Mouse (Mus musculus) cerebellum, postnatal 14 days (tissue): ENCODE data around the gene Mrps7.

Experiments
- DNase-seq, 2 experiments: peaks; one replicate each; pipeline ENCODE4 v3.0.0; 2021; ENCODE audit warnings: mixed read lengths in 2 of 2

Gene Mrps7

DNA sequence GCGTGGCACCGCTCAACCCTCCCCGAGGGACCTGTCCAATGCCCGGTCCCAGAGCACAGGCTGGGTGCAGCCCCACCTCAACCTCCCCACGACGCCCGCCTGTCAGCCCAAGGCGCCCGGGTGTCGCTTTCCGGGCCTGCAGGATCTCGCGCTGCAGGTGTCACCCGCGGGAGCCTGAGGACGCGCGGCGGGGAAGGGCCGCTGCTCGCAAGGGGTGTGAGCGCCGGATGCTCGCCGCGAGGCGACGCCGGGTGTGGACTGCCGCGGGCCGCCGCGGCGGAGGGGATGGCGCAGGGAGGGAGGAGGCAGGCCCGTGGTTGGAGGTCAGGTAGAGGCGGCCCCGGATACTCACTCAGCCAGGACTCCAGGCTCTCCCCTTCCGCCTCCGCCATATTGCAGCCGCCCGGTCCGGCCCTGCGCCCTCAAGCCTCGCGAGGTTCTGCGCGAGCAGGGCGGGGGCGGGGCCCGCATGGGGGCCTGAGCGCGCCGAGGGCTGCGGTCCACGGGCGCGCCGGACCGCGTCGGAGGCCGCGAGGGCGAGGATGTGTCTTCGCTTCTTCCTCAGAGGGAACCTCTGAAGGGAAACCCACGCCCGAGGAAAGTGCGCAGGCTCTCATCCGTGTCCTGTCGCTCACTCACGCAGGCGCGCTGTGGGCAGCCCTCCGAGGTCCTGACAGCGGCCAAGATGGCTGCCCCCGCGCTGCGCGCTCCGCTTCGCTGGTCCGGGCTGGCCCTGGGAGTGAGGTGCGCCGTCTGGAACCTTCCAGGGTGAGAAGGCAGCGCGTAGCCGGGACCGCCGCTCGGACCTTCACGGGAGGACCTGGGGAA lies at the start of gene Mrps7, which contains the start of gene Gga3:
Gene Mrps7, plus strand, starts transcription at position 450 of the 828 bp plus-strand sequence.
Gene Gga3, minus strand, starts transcription at position 576 of the 828 bp plus-strand sequence.
- DNase-seq: peak; percentile 92 to 95

DNA sequence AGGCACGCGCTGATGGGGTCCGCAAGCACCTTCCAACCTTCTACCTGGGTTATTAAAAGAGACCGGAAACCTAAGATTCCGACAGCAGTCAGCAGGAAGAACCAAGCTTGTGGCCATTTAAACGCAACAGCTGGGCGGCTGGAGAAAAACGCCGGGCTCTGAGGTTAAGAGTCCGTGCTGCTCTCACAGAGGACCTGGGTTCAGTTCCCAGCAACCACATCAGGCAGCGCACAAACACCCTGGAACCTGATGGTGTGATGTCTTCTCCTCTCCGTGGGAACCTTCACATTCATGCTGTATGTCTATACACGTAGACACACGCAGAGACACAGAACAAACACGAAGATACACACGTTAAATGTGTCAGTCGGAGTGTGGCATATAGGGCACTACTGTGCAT lies 48.0 kb upstream of the Mrps7 start:
- no peak for DNase-seq

DNA sequence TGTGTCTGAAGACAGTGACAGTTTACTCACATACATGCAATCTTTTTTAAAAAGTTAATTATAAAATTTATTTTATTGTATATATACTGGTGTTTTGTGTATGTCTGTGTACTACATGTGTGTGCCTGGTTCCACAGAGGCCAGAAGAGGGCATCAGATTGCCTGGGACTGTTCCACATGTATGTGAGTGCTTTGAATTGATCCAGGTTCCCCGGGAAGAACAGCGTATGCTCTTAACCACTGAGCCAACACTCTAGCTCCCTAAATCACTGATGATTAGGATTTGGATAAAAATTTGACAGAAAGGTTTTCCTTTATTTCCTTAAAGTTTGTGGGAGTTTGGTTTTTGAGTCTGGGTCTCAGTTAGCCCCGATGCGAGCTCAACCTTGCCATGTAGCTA lies 40.3 kb upstream of the Mrps7 start:
- peak in 1 of 2 experiments; percentile 35 for DNase-seq

DNA sequence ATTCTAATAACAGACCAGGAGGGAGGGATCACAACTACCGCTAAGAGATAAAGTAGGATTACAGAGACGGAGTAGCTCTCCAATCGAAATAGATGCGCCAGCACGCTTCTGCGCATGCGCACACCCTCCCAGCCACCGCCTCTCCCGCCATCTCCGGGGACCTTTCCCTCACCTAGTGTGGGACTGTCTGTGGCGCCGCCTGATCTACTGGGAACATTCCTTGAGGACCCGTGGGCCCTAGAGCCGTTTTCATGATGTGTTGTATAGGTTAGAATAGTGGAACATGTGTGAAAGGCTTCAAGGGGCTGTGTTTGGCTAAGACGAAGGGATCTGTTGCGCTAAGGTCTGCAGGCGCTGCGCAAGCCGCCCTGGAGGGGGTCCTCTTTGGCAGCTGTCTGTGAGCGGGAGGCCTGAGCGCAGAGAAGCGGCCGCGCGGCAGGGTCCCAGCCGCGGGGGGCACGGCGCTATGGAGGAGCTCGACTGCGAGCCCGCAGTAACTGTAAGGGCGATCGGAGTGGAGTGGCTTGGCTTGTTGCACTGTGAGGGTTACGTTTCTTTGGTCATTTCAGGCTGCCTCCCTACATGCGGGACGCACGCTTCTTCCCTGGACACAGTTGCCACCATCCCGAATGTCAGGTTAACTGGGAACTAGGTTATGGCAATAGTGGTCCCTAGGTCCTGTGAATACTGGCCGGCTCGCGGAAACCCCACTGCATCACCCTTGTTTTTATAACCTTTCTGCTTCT lies 39.5 kb upstream of the Mrps7 start, which contains the start of gene Nup85:
Gene Nup85, plus strand, starts transcription at position 371 of the 746 bp plus-strand sequence.
- DNase-seq: peak; percentile 99

DNA sequence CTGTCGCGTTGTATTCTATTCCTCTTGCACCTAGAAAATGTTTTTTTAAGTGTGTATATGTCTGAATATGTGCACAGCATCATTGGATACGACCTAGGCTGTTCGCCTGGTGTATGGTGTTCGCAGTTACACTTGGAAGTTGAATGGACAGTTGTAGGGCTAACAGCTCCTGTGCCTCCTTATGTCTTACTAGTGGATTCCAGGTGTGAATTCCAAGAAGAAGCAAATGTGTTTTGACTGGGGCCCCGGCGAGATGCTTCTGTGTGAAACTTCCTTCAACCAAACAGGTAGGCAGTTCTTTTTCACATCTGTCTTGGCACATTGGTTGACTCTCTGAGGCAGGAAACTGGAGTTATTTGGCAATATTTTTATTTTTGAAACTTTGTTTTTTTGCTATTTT lies 38.8 kb upstream of the Mrps7 start:
- DNase-seq: no peak

DNA sequence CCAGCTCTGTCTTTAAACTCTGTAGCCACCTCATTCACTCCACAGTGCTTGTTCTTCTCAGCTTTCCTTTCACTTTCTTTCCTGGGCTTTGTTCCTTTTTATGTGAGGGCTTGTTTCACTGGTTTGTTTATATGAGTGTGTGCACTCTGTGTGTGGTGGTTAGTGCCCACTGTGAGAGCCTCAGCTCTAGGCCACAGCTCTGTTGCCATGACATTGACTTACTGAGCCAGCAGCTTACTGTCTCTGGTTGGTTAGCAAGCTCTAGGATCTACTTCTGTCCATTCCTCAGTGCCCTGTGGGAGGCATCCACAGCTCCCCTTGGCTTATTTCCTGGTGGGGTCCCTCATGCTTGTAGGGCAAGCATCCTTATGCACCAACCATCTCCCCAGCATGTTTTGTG lies 24.6 kb upstream of the Mrps7 start:
- DNase-seq: no peak

DNA sequence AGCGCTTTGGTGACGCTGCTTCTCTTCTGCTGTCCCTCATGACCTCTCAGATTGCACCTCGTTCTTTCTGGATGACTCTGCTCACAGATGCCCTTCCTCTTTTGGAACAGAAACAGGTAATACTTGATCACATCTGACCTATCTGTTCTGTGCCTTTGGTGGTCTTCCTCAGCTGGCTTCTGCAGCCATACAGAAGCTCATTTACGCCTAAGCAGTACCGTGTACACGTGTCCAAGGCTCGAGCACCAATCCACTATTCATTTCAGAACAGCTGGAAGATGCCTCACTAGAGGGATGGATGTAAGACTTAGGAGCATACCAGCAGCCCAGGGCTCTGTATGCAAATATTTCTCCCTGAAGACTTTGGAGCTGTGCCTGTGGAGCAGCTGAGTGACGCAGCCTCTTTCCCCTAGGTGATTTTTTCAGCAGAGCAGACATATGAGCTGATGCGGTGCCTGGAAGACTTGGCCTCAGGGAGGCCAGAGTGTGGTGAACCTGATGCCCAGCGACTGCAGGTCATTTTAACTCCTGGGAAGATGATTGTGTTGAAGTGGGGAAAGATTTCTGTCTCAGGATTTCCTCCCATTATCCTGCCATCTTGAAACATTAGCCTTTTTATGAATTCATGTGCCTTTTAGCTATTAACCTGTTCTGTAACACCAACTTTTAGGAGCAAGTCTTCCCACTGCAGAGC lies 20.7 kb upstream of the Mrps7 start:
- DNase-seq: no peak

DNA sequence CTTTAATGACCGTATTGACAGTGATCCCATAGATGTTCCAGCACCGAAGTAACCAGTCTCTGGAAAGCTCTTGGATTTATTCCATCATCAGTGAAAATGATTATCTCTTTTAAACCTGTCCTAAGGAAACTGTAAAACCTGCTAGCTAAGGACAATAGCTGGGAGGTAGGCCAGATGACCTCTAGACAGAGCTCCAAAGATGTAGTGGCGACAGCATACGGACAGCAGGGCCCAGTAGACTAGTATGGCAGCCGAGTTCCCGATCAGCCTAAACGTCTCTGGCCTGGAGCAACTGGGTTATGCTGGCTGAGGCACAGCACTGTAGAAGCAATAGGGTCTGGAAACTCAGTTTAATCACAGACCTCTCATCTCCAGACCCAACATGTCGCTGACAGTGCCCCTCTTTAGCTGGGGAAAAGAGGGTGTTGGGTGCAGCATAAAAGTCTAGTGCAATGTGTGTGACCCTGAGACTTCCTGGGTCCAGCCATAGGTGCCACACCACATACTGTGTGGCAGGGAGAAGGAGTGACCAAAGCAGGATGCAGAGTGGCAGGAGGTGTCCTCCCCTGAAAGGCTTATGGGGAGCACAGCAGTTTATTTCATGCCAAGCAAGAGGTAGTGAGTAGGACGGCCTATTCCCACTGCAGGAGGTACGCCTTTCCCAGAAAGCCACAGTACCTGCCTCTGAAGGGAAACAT lies 19.2 kb upstream of the Mrps7 start:
- DNase-seq: no peak

DNA sequence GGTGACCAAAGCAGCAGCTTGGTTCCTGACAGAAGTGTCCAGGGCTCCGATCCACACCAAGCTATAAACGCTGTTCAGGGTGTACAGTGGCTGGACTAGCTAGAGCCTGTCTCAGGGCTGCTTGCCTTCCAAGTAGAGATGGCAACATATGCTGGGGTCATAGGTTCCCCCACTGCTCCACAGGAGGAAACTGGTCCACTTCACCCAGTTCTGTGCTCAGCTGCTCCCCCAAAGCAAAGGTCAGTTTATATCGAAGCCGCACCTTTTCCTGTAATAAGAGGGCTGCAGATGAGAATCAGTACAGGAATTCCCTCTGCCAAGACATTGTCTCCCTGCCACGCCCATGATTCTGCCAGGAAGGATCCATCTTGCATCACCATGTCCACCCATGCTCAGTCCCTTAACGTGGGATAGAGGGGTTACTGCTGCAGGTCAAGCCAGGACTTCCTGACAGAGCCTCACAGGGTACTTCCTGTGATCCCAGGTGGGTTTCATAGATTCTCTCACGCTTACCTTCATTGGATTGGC lies 18.1 kb upstream of the Mrps7 start:
- DNase-seq: no peak

DNA sequence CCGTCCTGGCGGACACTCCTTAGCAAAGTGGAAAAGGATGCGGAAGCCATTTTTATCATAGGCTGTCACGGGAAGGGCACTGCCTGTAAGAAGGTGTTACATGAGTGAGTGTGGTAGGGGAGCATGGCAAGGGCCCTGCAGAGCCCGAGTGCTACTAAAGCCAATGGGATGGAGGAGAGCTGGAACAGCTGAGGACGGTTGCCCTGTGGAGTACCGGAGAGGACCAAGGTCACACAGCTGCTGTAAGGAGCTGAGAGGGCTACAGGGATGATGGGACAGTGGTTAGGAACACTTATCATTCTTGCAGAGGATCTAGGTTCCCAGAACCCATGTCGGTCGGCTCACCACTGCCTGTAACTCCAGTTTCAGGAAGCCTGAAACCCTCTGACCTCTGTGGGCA lies 17.3 kb upstream of the Mrps7 start:
- DNase-seq: no peak

DNA sequence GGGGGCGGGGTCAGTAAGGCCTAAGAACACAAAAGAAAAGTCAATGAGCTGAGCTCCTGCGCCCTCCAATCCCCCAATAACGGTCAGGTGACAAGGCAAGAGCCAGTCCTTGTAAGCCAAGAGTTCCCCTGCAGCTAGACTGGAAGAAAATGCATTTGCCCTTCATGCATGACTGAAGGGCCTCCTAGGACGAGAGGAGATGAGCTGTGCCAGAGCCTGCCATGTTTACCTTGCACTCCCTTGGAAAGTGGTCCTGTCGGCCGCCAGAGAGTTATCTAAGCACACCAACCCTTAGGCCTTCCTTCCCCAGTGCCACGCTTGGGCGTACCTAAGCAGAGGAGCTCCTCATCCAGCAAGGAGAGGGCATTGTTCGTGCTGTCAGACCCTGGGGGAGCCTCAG lies 15.7 kb upstream of the Mrps7 start:
- DNase-seq: no peak

DNA sequence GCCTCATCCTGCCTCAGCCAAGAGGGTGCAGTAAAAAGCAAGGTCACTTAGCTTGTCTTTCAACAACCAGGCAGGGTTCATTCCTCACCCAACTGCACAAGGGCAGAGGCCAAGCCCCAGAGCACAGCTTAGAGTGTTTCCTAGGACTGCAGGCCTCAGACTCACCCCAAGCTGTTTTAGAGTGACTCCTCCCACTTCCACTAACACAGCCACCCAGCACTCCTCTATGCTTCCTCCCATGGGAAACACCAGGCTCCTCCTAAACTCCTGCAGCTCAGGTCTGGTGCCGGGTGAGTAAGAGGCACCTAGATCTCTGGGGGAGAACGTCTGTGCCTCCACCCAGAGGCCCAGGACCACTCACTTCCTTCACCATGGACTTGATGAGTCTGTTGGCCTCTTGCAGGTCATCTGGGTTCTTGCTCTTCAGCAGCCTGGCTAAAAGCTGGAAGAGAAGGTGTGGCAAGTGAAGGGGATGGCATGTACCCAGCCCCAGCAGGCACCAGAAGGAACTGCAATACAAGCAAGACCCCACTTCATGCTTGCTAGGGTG lies 13.1 kb upstream of the Mrps7 start:
- no peak for DNase-seq

DNA sequence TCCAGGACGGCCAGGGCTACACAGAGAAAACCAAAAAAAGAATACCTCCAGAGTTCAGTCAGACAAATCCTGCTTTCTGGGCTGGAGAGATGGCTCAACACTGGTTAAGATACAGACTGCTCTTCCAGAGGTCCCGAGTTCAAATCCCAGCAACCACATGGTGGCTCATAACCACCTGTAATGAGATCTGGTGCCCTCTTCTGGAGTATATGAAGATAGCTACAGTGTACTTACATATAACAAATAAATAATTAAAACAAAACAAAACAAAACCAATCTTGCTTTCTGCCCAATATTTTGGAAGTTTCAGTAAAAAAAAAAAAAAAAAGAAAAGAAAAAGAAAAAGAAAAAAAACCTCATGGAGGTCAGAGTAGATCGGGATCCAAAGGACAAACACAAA lies 8.5 kb upstream of the Mrps7 start:
- DNase-seq: no peak

DNA sequence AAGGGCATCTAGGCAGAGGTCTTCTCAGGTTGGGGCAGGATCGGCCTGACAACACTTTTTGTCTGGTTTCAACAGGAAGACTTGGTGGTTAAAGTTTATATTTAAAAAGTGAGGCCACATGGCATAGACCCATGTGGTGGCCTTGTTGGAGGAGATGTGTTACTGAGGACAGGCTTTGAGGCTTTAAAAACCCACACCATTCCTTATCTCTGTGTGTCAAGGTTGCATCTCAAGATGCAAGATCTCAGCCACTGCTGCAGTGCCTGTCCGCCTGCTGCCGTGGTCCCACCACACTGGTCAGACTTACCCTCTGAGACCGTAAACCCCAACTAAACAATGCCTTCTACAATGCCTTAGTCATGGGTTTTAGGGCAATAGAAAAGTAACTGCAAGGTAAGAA lies 5.4 kb upstream of the Mrps7 start:
- no peak for DNase-seq

DNA sequence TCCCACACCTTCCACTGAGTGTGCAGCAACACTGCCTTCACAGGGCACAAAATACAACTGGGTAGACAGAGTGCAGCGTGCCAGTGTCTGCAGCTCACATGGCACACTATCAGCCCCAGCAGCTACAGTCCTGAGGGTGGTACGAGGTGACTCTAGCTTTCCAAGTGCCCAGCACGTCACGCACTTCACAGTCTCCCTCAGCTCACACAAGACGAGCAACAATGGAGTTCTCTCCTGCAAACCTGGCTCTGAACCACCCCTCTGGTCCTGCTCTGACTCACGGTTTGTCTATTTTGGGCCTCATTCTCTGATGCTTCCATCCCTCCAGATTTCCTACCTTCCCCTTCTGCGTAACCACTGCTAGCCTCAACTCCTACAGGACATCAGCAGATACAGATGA lies 4.0 kb upstream of the Mrps7 start:
- no peak for DNase-seq

DNA sequence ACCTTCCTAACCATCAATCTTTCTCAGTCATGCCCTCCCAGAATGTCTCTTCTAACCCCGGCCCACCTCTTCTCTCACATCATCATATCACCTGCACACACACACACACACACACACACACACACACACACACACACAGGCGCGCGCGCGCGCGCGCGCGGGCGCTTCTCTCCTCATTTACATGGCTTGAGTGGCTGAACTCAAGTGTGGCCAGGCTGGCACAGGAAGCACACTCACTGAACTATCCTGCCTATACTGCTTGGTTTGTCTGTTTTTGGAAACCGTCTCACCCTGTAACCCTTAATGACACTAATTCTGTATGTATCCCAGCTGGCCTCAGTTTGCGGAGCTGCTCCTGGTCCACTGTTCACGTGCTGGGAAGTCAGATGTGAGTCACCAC lies 3.0 kb upstream of the Mrps7 start:
- DNase-seq: no peak

DNA sequence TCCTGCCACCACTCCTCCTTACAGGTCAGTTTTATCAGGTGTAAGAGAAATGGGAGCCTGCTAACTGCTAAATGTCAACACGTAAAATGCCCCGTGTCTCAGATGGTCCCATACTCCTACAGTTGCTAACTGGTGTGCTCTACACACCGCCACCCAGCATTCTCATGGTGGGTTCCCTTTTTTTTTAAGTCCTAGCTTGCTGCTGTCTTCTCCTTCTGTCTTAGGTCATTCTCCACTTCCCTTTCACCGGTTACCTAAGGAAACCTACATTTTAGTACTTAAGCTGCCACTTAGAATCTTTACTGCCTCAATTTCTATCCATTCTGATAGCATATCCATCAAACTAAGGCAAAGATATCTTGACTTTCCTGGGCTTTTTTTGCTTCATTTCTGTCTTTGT lies 2.6 kb upstream of the Mrps7 start:
- DNase-seq: no peak

DNA sequence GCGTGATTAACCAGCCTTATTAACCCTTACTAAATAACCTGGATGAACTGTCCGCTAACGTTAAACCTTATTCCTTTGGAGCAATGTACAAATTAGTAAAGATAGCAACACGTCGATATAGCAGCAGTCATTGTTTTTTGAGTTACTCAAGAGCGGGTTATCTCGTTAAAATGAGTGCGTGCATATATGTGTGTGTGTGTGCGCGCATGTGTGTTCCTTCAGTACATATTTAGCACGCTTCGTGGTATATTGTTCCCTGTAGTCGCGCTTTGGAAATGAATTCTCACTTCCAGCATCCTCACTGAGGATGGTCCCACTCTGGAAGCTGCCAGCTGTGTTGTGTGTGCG lies 623 bp upstream of the Mrps7 start:
- no peak for DNase-seq

DNA sequence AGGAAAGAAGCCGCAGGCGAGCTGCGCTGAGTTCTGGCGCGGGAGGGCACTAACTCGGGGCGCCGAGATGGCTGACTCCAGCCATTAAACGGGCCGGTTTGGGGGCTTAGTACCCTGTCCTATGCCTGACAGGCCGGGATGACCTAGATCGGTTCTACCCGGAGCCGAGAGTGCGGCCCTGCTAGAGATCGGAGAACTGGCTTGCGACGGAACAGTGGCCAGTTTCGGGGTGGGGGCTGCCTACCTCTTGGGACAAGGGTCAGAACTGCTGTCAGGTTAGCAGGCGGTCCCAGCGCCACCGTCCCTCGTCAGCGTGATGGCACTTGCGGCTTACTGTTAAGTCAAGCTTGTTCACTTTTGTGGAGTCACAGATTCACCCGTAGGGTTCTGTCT lies 575 bp downstream of the Mrps7 start:
- no peak for DNase-seq

DNA sequence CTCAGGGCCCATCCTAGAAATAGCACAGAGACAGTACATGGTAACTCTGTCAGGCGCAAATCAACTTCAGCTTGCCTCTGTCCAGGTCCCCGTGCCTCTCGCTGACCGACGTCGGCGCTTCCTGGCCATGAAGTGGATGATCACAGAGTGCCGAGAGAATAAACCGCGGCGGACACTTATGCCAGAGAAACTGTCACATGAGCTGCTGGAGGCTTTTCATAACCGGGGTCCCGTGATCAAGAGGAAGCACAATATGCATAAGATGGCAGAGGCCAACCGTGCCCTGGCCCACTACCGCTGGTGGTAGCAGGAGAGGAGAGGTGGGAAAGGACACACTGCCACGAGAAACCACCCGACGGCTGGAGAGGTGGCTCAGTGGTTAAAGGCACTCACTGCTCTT lies 3.0 kb downstream of the Mrps7 start:
- no peak for DNase-seq

DNA sequence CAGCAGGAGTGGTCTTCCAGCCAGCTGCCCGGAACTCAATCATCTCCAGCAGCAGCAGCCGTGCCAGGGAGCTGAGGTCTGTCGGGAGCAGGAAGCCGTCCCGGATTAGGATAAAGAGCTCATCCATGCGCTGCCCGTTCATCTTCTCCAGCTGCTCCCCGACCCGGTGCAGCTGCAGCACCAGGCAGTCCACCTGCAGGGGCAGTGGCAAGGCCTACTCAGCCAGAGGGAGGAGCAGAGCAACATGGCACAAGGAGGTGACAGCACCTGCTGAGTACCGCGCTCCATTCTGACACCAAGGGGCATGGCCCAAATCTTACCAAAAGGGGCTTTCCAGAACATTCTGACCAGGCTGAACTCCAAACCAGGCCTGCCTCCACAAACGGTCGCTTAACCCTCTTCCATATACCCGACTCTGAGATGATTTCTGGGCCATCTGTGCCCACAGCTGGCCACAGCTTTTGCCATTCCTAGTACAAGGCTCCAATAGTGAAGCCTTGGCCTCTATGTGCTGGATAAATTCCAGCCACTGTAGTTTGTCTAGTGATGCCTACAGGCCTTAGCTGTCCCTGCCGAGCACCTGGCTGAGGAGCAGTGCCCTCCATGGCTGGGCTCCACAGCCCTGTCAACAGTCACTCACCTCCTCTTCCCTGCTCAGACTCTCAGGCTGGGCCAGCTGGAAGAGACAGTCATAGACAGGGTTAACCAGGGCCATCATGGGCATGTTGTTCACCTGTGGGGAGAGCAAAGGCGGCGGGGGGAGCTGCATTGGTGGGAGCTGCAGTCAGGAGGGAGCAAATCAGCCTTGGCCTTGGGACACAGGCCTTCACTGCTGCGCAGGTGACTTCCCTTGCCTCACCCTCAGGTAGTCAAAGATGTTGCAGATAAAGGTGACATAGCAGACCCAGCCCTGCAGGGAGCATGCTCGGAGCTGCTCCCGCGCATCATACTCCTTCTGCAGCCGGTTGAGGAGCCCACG lies 5.0 kb downstream of the Mrps7 start:
- DNase-seq: peak; percentile 46 to 69
